Mouse (Mus musculus) right cerebral cortex, adult 18-20 months (tissue): Measurements from ENCODE around the gene Ppp2r3c.
"Not testable (repeated sequence)": the region's sequence is repeated elsewhere in the genome, so short reads cannot be mapped to it uniquely, and the experiment has no call there.

Experiments used
- DNase-seq: peaks from one replicate; pipeline ENCODE4 v3.0.0; 2022; ENCODE audit warnings: mixed read lengths

The Ppp2r3c gene

GRCm38 (mm10) chr12:55263385-55263784, 39.4 kb downstream of the Ppp2r3c start:
- DNase-seq, result not testable (repeated sequence)

GRCm38 (mm10) chr12:55261950-55262349, 40.8 kb downstream of the Ppp2r3c start:
- not testable (repeated sequence) for DNase-seq

DNA sequence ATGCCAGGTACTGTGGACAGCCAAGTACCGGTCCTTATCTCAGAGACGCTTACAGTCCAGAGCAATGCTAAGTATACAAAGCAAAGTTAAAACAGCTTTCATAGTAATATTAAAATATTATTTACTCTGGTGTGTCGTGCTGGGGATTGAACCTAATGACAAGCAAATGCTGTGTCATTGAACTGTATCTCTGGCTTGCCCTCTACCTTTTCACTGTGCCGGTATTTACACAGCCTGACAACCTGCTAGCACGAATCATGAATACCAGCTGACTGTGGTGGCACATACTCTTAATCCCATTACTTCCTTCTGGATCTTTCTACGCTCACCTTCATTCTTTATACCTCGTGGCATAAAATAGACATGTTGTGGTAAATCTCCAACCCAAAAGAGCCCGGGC, 60.6 kb downstream of the Ppp2r3c start:
- not testable (repeated sequence) for DNase-seq

- DNase-seq, result not testable (repeated sequence)
Observed at GRCm38 (mm10) chr12:55230520-55230861, 72.3 kb downstream of the Ppp2r3c start.

GRCm38 (mm10) chr12:55229626-55230519, 72.9 kb downstream of the Ppp2r3c start, which contains the start of gene Srp54c:
Srp54c (plus strand) TSS chr12:55230168.
- DNase-seq, result not testable (repeated sequence)
